Mouse (Mus musculus) right cerebral cortex, postnatal 10 days (tissue): ENCODE measurements around the gene Myo1d.

Experiments used
- DNase-seq, 2 experiments: peaks; one replicate each; pipeline ENCODE4 v3.0.0; 2021; ENCODE audit warnings: low spot score in 2 of 2

Gene Myo1d

DNA sequence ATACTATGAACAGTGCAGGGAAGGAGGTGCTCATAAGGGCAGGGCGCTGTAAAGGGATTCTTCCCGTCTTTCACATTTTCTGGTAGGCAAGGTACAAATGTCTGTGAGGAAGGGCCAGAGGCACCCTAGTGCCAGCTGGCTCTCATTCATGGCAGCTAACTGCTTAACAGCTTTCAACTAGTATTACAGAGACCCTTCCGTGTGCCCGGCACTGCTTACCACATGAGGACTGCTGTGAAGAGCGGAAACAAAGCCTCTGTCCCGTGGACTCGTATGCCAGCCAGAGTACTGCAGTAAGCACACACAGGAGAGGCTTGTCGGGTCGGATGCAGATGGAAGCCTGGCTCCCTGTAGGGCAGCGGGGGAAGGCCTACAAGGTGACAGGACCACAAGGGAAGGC lies 229.6 kb downstream of the Myo1d start:
- peak; percentile 49 to 58 for DNase-seq

DNA sequence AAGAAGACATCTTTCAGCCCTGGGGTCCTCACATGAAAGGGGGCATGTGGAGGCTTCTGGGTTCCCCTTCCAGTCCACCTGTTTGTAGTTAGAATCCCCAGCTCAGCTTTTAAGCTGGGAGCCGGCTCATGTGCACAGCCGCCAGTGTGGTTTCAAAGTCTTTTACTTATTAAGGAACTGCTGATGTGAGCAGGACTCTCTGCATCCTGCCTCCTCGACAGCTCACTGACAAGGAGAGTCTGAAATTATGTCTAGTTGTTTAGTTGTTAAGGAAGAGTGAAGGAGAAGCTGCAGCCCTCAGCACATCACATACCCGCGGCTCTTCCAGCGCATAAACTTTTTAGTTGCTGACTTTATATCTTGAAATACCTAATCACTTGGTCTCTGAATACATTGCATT lies 230.0 kb downstream of the Myo1d start:
- DNase-seq = peak in 1 of 2 experiments; percentile 46

DNA sequence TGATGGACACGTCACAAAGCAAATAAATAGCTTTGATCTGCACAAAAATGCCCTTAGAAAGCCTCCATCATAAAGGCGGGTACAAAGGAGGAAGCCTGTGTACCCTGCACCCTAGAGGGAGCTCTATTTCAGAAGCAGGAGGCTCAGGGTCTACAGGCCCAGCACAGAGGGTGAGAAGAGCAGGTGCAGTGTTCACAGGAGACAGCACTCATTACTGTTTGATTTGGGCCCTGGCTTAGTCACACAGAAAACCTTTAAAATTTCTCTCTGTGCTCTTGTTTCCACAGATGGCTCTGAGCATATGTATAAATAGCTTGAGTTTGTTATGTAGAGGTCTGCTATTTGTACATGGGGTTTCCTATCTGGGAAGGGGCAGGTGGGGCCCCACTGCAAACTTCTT lies 233.6 kb downstream of the Myo1d start:
- no peak for DNase-seq

DNA sequence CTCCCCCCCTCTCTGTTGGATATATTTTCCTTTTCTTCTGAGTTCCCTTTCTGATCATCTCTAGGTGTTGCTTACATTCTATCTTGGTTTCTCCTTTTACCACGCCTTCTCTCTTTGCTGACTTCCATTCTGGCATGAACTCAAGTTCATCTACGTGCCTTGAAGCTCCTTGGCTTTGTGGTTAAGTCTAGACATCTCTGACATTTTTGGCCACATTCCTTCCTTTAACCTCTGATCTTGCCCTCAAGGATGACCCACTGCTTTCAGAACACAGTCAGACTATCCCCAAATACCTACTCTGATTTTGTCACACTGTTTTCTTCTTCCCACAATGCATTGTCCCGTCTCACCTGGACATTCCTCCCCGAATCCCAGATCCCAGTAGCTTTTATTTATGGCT lies 240.8 kb downstream of the Myo1d start:
- no peak for DNase-seq

DNA sequence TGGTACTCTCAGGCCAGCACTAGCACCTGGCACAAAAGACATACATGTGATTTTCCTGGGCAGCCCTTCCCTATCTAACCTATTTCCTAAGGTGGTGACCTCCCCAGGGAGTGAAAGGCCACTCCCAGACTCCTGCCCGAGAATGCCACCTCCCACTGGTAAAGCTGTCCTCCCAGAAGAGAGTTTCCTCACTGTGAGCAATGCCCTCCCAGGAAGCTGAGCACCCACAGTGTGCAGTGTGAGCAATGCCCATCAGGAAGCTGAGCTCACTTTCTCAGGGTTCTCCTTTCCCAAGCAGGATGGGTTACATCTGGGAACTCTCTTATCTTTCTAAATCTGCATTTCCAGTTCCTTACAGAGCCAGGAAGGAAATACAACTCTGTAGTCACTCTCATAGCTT lies 246.9 kb downstream of the Myo1d start:
- DNase-seq = no peak

DNA sequence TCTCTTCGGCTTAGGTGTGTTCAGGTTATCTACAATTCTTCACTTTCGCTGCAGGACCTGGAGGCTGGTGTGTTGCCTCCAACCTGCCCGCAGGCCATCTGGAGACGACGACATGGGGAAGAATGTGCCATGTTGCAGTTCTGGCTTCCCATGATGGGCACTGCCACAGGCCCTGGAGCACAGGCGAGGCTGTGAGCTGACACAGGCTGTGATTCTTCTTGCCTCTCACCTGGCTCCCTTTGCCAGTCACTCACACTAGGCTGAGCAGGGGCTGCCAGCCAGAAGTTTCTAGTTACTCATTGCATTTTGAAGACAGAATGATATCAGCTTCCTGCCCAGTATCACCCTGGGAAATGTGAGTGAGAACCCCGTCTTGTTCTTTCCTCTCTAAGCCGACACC lies 250.7 kb downstream of the Myo1d start:
- no peak for DNase-seq

GRCm38 (mm10) chr11:80527697-80528096 lies 252.1 kb downstream of the Myo1d start:
- DNase-seq = no peak

GRCm38 (mm10) chr11:80524213-80524612 lies 255.6 kb downstream of the Myo1d start:
- DNase-seq = no peak

GRCm38 (mm10) chr11:80523410-80523809 lies 256.4 kb downstream of the Myo1d start:
- DNase-seq = no peak

DNA sequence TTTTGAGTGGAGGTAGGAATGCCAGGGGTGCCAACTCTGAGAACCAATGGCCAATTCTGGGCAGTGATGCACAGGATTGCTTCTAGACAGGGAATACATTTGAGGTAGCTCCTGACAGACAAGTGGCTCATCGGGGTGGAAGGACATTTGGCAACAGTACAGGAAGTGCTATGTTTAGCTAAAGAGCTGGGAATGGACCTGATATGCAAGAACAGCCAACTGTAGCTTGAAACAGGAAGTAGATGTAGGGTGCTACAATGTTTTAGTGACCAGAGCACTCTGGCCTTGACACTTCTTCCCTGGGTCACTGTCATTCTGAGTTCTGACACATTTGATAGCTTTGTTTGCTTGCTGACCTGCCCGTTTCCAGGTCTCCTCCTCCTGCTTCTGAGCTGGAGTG lies 257.0 kb downstream of the Myo1d start:
- DNase-seq = no peak

DNA sequence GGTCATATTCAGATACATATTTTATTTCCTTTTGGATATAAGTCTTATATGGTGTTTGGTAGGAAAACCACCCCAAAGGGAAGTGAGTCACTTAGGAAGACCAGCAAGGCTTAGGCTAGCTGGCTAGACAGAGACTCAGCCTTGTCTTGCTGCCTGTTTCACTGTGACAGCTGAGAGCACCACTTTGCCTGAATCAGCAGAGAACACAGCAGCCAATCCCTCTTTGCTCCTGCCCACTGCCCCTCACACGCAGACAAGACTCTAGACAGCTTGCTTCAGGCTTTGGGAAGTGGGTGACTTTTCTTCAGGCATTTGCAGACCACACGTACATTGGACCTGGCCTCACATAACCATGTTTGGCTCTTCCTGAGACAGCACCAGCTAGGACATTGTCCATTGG lies 258.7 kb downstream of the Myo1d start:
- DNase-seq = peak; percentile 47 to 56

DNA sequence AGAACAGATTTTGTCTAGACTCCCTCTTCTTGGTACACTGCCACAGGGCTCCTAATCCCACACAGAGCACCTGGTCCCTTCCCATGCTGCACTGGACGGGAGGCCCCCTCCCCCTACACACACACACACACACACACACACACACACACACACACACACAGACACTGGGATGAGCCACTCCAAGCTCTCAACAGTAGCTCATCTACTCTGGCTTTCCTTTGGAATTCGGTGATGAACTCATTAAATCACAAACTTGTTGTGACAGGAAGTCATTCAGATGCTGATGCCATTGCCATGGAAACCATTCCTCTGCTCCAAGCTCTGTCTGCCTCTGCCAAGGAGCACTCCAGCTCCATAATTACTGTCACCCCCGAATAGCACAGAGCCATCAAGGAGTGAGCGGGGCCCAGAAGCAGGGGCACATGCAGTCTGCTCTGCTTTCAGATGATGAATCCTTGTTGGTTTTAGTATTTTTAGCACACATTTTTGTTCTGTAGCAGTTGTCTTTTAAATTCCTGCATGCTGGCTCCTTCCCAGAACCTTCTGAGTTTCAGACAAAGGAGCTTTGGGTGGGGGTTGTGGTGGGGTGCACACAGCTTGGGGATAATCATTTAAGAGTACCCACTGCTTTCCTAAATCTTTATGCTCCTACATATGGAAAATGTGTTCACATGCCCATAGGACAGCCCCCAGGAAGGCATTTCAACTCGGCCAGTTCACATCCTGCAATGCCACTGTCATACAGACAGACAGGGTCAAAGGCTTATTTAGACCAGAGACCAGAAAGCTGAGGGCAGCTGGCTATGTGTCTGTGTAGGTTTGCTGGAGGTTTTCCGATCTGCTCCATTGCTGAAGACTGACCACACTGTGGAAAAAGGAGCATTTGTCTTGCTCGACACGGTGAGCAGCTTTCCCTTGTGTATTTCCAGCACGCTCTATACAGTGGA lies 261.1 kb downstream of the Myo1d start:
- peak; percentile 87 to 94 for DNase-seq

DNA sequence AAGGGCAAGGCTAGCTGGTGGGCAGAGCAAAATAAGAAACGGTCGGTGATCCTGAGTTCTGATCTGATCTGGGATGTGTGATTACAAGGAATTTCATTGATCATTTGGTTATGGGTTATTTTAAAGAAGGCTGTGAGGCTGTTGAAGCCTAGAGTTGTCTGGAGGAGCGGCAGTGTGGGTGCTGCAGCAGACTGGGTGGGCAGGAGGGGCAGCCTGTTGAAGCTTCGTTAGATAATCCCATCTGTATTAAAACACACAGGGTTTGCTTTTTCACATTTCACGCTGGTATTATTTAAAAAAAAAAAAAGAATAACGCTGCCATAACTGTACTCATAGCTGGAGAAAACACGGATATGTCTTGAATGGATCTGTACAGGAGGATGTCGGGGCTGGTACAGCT lies 263.9 kb downstream of the Myo1d start:
- no peak for DNase-seq

DNA sequence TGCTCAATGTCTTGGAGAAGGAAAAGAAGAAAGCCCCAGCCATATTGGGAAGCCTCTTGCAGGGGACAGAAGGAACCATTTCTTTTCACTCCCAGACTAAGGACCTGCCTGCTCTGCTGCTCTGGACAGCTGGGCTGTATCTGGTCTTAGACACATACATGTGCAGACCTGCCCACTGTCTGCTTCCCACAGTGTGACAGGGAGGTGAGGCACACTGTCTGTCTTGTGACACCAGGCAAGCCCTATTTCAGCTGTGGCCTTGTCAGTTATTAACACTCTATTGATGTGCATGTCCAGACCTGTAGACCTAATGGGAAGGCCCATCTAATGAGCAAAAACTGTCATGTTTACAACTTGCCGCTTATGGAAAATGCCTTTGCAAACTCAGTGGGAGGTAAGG lies 264.5 kb downstream of the Myo1d start:
- DNase-seq = no peak

GRCm38 (mm10) chr11:80513796-80514195 lies 266.0 kb downstream of the Myo1d start:
- no peak for DNase-seq

GRCm38 (mm10) chr11:80512313-80513056 lies 267.3 kb downstream of the Myo1d start:
- no peak for DNase-seq

DNA sequence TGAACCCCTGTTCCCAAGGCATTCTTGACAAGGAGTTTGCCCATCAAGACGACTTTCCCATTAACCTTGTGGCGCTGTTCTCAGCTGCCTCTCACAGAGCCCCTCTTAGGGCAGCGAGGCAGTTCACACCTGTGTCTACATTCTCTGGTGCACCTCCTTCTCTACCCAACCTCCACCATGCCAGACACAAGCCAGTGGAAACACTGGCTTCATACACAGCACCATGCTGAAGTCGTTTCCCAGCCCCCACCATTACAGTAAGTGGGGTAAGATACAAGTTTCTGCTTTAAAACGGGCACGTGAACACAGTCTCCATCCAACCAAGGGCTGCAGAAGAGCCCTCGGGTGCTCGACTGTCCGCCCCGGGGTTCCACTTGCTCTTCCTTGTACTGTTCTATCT lies 269.7 kb downstream of the Myo1d start:
- no peak for DNase-seq

DNA sequence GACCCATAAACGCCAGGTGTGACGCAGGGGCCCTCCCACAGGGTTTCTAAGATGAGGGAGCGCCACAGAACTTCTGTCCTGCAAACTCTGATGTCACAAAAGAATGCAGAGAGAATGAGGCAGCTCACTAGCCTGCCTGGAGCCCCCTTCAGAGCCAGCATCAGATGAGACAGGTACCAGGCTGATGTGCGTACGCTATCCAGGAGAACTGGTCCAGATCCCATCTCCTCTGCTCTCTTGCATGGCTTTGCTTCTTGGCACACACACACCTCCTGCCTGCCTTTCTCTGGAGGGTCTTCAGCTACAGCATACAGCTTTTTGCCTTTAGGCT lies 270.7 kb downstream of the Myo1d start:
- no peak for DNase-seq

DNA sequence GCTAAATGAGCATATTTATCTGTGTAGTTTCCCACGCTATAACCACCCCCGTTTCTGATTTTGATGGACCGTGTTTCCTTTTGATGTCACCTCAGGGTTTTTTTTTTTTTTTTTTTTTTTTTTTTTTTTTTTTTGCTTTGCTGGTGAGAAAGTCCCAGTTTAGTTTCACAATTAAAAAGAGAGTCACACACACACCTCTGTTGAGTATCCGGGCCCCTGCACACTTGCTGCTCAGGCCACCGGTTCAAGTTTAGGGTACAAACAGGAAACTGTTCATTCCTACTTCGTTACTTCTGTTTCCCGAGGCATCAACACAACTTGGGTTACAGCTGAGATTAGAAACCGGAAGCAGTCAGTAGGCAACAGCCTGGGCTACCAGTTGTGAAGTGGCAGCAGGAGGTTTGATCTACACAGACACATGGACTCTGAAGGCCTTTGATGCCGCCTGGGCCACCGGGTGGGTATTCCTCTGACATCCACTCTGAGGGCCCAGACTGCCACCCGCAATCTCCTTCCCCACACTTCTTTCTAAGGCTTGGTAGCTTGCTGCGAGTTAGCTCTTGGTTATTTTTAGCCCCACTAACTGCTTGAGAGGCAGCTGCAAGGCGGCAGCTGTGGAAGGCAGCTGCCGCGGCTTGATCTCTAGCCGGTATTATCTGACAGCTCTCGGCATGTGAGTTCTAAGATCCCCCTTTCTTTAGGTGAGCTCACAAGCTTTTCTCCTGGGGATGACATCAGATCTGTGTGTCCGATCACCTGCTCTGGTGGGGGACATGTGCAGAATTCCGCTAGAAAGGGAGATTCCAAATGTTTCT lies 271.3 kb downstream of the Myo1d start:
- peak; percentile 51 to 64 for DNase-seq

- no peak for DNase-seq
These were observed 272.0 kb downstream of the Myo1d start for GRCm38 (mm10) chr11:80507791-80508190.

DNA sequence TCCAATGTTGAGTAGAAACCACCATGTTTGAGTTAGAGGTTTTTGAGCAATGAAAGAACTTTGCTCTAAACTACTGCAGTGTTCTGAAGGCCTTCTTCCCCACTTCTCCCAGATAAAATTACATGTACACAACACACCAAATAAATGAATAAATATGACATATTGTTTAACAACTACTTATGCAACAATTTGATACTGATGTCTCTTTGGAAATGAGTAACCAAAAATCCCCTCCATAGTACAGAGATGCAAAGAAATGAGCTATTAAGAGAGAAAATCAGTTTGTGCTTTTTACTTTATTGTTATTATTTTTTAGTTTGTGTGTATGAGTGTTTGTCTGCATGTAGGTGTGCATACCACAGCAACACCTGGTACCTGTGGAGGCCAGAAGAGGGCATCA lies 273.3 kb downstream of the Myo1d start:
- no peak for DNase-seq

DNA sequence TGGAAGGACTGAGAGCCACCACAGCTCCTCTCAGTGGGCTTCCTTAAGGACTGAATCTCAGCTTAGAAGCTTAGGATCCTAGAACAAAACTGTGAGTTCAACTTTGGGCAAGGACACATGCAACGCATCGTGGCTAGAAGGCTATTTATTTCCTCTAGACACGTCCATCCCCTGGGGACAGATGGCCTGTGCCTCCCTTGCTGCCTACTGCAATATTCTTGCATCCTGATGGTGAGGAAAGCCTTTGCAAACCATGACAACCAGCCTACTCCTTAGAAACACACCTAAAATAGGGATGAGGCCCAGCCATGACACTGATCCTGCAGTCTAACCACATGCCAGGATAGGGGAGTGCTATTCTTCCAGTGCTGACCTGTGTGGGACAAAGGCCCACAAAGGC lies 274.2 kb downstream of the Myo1d start:
- DNase-seq = peak; percentile 54 to 84
